Mouse (Mus musculus) limb, embryonic 10.5 days (tissue): ENCODE data around the gene Tcp1. TPM values are rescaled to one million over a fixed set of nuclear protein-coding genes. Genes with fewer than 3 reads are reported as not detected.
A peak's percentile ranks its signal among the peaks of the same experiment; 100 is the strongest.
"Not testable (repeated sequence)": the region's sequence is repeated elsewhere in the genome, so short reads cannot be mapped to it uniquely, and the experiment has no call there.

Source experiments
- DNase-seq: peaks from one replicate; pipeline ENCODE4 v3.0.0-alpha.2; 2017; ENCODE audit warnings: low spot score
- H3K27ac ChIP-seq: fragments of 300-500 bp; sonication (generic); 2 replicates; pipeline ENCODE4 v1.5.1; 2016; ENCODE audit warnings: mild to moderate bottlenecking
- H3K27me3 ChIP-seq: fragments of 300-500 bp; sonication (generic); 2 replicates; pipeline ENCODE4 v1.6.1; 2016; ENCODE audit warnings: low read depth, mild to moderate bottlenecking; ENCODE audit not compliant: poor library complexity, severe bottlenecking
- H3K36me3 ChIP-seq: fragments of 300-500 bp; sonication (generic); 2 replicates; pipeline ENCODE4 v1.6.1; 2016; ENCODE audit warnings: mild to moderate bottlenecking, moderate library complexity
- H3K4me1 ChIP-seq: fragments of 300-500 bp; sonication (generic); 2 replicates; pipeline ENCODE4 v1.6.1; 2016
- H3K4me3 ChIP-seq: fragments of 300-500 bp; sonication (generic); 2 replicates; pipeline ENCODE4 v1.5.1; 2016; ENCODE audit warnings: mild to moderate bottlenecking, moderate library complexity
- H3K9me3 ChIP-seq: fragments of 300-500 bp; sonication (generic); replicated peaks from 2 replicates; pipeline ENCODE4 v1.6.1; 2016; ENCODE audit warnings: mild to moderate bottlenecking
- WGBS: fragments of 180-500 bp; shearing (Covaris S2); methylation state at CpG from one replicate; pipeline ENCODE4 v1.1.7; 2016; 5-methylcytosine and 5-hydroxymethylcytosine counted together
- polyA plus RNA-seq: library from polyadenylated mRNA; unstranded; fragments of >200 nt; fragmentation: Nextera tagmentation; extraction: Ambion mirVana; gene quantifications from 2 replicates; pipeline ENCODE4 v1.2.1, GENCODE M21; 2016

Gene Tcp1
- polyA plus RNA-seq, 1 experiment from 2014 or later = 538 TPM

GRCm38 (mm10) chr17:12925001-12925400 lies 9.5 kb downstream of the Tcp1 start:
- DNase-seq = no peak
- H3K27ac ChIP-seq = no peak overlapping the region
- whole genome bisulfite sequencing = 93% methylated on average over 3 of the region's 3 CpGs
- H3K36me3 ChIP-seq = peaks cover 79% of the 10 kb centered on the region
- no peaks in the 10 kb centered on the region for H3K4me1 ChIP-seq
- no peak overlapping the region for H3K4me3 ChIP-seq
- H3K9me3 ChIP-seq = no peaks in the 10 kb centered on the region
- no peaks in the 10 kb centered on the region for H3K27me3 ChIP-seq

- 90% methylated on average over 8 of the region's 8 CpGs for WGBS
Observed at GRCm38 (mm10) chr17:12925703-12926180, 10.2 kb downstream of the Tcp1 start.

DNA sequence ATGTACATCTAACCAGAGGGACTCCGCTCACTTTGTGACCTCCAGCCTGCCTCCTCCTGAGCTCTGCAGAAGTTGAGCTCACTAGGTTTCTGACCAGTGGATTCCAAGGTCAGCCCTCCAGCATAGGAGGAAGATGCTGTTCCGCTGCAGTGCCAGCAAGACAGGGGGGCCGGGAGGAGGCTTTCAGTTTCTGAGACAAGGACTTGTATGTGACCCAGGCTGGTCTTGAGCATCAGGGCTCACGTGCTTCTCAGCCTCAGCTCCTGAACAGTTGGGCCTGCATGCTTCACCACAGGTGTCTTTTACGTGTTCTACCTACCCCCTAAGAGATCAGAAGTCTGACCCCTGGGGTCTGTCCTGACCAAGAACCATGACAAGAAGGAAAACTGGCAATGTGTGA lies 16.1 kb downstream of the Tcp1 start:
- 92% methylated on average over 5 of the region's 5 CpGs for WGBS
- H3K9me3 ChIP-seq, DNase-seq, H3K4me1 ChIP-seq, H3K4me3 ChIP-seq, H3K27me3 ChIP-seq, H3K27ac ChIP-seq: not testable (repeated sequence)
- peaks cover 14% of the 10 kb centered on the region for H3K36me3 ChIP-seq

More at GRCm38 (mm10) chr17:12925703-12926180, 10.2 kb downstream of the Tcp1 start:
- Histone ChIP-seq H3K9me3 (no peaks in the 10 kb centered on the region), H3K4me3 (no peak overlapping the region), H3K27me3 (no peaks in the 10 kb centered on the region), H3K36me3 (peaks cover 71% of the 10 kb centered on the region), H3K4me1 (no peaks in the 10 kb centered on the region), H3K27ac (no peak overlapping the region)
- DNase-seq = no peak

DNA sequence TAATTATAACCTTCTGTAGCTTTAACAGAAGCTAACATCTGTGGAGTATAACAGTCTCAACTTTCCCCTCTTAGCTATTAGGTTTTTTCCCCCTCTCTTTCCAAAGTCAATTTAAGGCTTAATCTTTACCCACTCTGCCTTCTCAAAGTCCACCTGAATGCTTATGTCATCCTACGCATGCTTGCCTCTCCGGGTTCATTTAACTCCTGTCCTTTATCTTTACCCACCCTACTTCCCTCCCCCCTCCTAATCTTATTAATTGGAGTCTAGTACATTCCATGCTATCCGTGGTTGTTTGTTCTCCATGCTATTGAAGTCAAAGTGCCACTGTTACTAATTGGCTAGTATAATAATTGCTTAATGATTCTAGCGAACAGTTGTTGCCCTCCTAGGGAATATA lies 20.2 kb downstream of the Tcp1 start:
- 72% methylated on average over 4 of the region's 4 CpGs for WGBS
- no peaks in the 10 kb centered on the region for H3K9me3 ChIP-seq
- peaks cover 7% of the 10 kb centered on the region for H3K4me1 ChIP-seq
- no peak overlapping the region for H3K27ac ChIP-seq
- no peak overlapping the region for H3K4me3 ChIP-seq
- H3K27me3 ChIP-seq = no peaks in the 10 kb centered on the region
- no peaks in the 10 kb centered on the region for H3K36me3 ChIP-seq
- DNase-seq = no peak

GRCm38 (mm10) chr17:12937412-12937970 lies 22.0 kb downstream of the Tcp1 start:
- DNase-seq = no peak
- Histone ChIP-seq H3K27me3 (no peaks in the 10 kb centered on the region), H3K4me1 (peaks cover 7% of the 10 kb centered on the region), H3K27ac (no peak overlapping the region), H3K4me3 (no peak overlapping the region), H3K36me3 (peaks cover 5% of the 10 kb centered on the region), H3K9me3 (no peaks in the 10 kb centered on the region)
- 90% methylated on average over 2 of the region's 2 CpGs for WGBS

- no peak overlapping the region for H3K27ac ChIP-seq
- DNase-seq = no peak
- peaks cover 11% of the 10 kb centered on the region for H3K36me3 ChIP-seq
- peaks cover 7% of the 10 kb centered on the region for H3K4me1 ChIP-seq
- H3K9me3 ChIP-seq = no peaks in the 10 kb centered on the region
- WGBS = 54% methylated on average over 2 of the region's 2 CpGs
- H3K27me3 ChIP-seq = no peaks in the 10 kb centered on the region
- H3K4me3 ChIP-seq = no peak overlapping the region
Observed at GRCm38 (mm10) chr17:12938077-12938476, 22.6 kb downstream of the Tcp1 start.

GRCm38 (mm10) chr17:12939377-12940148 lies 24.1 kb downstream of the Tcp1 start:
- not testable (repeated sequence) for H3K27ac ChIP-seq, H3K4me1 ChIP-seq, H3K9me3 ChIP-seq, H3K27me3 ChIP-seq, DNase-seq
- Histone ChIP-seq H3K36me3 (peaks cover 24% of the 10 kb centered on the region), H3K4me3 (peak overlapping the region; percentile 38)
- 59% methylated on average over 4 of the region's 12 CpGs for WGBS

- WGBS = 20% methylated on average over 27 of the region's 27 CpGs
- peak within 1 kb of the TSS; percentile 38 for H3K4me3 ChIP-seq
- H3K27me3 ChIP-seq = no peaks in the 10 kb centered on the region
- H3K9me3 ChIP-seq = no peaks in the 10 kb centered on the region
- H3K27ac ChIP-seq = no peak within 1 kb of the TSS
- DNase-seq = peak; percentile 44
- peaks cover 7% of the 10 kb centered on the region for H3K4me1 ChIP-seq
- H3K36me3 ChIP-seq = peaks cover 32% of the 10 kb centered on the region
Observed at GRCm38 (mm10) chr17:12940151-12940805, 24.8 kb downstream of the Tcp1 start, which contains the start of gene Acat3. Gene Acat3 (minus strand): TSS chr17:12940600.

DNA sequence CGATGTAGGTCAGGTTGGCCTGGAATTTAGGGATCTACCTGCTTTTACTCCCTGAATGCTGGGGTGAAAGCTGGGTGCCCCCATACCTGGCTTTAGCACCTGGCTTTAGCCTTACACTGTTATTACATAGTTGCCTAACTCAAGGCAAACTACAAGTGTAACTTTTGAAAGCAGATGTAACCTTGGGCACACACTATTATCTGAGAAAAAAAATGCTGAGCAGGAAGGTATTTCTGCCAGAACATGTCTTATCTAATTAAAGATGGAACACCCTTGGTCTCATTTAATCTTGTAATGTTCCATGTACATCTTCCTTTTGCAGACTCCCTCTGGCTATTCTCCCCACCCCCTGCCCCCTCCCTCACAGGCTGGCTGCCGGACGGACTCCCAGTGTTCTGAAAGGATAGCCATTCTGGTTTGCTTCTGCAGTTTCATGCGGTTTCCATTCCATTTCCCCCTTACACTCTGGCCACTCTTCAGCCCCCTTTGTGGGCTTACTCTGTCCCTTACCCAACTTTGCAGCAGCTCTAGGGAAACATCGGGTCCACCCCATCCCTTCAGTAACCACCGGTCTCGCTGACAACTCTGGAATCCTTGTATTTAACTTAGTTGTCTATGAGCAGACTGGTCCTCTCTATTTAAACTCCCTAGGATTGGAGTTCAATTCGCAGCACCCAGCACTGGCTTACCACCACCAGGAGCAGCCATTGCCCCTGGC lies 26.2 kb downstream of the Tcp1 start:
- Histone ChIP-seq H3K4me3 (no peak overlapping the region), H3K36me3 (peaks cover 45% of the 10 kb centered on the region), H3K4me1 (peaks cover 7% of the 10 kb centered on the region), H3K9me3 (no peaks in the 10 kb centered on the region), H3K27me3 (no peaks in the 10 kb centered on the region), H3K27ac (no peak overlapping the region)
- DNase-seq = no peak
- WGBS = 83% methylated on average over 8 of the region's 8 CpGs

GRCm38 (mm10) chr17:12942459-12943162 lies 27.1 kb downstream of the Tcp1 start:
- Histone ChIP-seq H3K4me3 (no peak overlapping the region), H3K36me3 (peaks cover 51% of the 10 kb centered on the region), H3K4me1 (peaks cover 7% of the 10 kb centered on the region), H3K9me3 (no peaks in the 10 kb centered on the region), H3K27me3 (no peaks in the 10 kb centered on the region), H3K27ac (no peak overlapping the region)
- no peak for DNase-seq
- WGBS = 94% methylated on average over 6 of the region's 6 CpGs

DNA sequence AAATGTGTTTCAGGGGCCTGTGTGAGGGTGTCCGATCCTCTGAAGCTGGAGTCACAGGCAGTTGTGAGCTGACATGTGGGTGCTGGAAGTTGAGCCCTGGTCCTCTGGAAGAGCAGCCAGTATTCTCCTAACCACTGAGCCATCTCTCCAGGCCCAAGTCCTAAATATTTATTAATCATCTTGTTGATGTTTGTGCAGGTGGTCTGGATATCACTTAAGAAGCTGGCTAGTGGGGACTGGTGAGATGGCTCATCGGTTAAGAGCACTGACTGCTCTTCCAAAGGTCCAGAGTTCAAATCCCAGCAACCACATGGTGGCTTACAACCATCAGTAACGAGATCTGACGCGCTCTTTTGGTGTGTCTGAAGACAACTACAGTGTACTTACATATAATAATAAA lies 34.2 kb downstream of the Tcp1 start:
- H3K9me3 ChIP-seq = no peaks in the 10 kb centered on the region
- 92% methylated on average over 5 of the region's 5 CpGs for WGBS

GRCm38 (mm10) chr17:12956664-12957063 lies 41.2 kb downstream of the Tcp1 start:
- no peak for DNase-seq
- no peaks in the 10 kb centered on the region for H3K9me3 ChIP-seq
- no peak overlapping the region for H3K27ac ChIP-seq
- peaks cover 48% of the 10 kb centered on the region for H3K36me3 ChIP-seq
- H3K4me3 ChIP-seq = no peak overlapping the region
- H3K27me3 ChIP-seq = no peaks in the 10 kb centered on the region
- peaks cover 7% of the 10 kb centered on the region for H3K4me1 ChIP-seq
- WGBS = 94% methylated on average over 8 of the region's 8 CpGs

More for the DNA sequence above, 34.2 kb downstream of the Tcp1 start:
- no peaks in the 10 kb centered on the region for H3K4me1 ChIP-seq
- H3K36me3 ChIP-seq = peaks cover 80% of the 10 kb centered on the region
- no peak for DNase-seq
- H3K27ac ChIP-seq = no peak overlapping the region
- H3K4me3 ChIP-seq = no peak overlapping the region
- no peaks in the 10 kb centered on the region for H3K27me3 ChIP-seq
